Mouse (Mus musculus) adrenal gland, postnatal 10 days (tissue): ENCODE measurements at regions not wholly inside any gene's neighbourhood (a gene's known extent, or its start where the extent isn't known, plus 50 kb on each side); places are given as distances from the start of the nearest gene placed in this dataset.

ENCODE experiments used
- DNase-seq: peaks from one replicate; pipeline ENCODE4 v3.0.0; 2021; ENCODE audit warnings: mixed read lengths

DNA sequence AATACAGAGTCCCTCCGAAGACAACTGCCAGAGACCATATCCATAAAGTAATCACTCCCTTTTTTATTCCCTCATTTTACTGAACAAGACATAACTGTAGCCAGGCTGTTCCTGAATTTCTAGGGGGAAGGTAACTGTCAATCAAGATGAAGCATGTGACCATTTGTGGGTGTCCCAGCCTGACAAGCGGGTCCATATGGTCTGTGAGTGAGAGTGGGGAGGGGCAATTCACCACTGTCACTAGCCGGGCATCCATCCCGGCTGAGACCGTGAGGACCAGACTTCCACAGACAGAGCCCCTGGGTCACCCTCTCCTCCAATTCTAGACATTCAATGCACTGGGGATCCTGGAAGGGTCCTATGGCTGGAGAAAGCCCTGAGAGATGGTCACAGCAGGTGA lies 54.6 kb downstream of the Gm11733 start:
- DNase-seq = no peak

DNA sequence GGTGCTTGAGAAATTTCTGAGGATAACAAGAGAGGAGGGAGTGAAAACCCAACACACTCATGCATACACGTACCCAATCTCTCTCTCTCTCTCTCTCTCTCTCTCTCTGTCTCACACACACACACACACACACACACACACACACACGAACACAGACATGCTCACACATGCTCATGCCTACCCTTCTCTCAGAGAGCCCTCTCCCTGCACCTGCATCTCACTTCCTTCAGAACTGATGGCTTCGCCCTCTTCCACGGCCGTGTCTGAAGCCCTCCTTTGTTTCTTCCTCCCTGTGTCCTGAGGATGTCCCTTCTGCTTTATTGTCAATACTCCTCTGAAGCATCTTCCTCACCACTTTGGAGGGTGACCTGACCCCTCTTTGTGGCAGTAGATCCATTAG lies 56.4 kb downstream of the Gm11733 start:
- DNase-seq = no peak

DNA sequence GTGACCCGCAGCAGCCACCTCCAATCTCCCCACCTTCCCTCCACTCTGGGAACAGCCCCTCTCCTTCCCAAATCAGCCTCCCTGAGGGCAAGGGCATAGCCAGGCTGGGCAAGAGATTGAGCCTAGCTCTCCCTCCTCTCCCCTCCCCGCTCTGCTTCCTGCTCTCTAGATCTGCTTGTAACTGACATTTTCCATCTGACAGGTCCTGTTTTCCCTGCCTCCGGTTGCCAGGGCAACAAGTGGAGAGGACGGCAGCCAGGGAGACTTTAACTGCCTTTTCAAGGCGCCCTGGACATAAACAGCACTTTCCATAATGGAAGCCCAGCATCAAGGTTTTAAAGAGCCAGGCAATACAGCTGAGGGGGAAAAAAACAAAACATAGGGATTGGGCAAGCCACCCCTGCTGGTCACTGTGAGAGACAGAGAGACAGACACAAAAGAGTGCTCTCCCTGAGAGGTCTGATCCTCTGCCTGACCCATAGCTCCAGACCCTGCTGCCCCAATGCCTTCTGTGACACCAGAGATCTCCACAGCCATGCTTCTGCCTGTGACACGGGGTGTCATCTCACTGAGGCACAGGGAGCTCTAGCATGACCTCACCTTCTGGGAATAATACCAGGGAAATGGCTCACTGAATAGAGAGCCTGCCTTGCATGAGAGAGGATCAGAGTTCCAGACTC lies 57.2 kb downstream of the Gm11733 start:
- peak; percentile 49 for DNase-seq

DNA sequence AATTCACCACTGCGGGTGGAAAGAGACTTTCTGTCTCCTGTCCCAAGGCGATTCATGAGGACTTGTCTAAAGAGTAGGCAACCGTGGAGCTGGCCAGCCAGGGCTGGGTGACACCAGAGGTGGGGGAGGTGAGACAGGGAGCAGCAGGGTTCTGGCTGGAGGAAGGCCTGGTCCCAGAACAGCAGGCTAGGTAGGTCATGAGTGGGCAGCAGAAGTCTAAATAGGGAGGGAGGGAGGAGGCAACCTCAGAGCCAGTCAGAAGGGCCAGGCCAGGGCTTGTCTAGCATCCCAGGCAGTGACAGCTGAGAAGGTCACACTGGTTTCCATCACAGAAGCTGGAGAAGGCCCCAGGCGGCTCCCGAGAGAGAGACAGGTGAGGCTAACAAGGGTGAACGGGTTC lies 59.0 kb downstream of the Gm11733 start:
- no peak for DNase-seq

DNA sequence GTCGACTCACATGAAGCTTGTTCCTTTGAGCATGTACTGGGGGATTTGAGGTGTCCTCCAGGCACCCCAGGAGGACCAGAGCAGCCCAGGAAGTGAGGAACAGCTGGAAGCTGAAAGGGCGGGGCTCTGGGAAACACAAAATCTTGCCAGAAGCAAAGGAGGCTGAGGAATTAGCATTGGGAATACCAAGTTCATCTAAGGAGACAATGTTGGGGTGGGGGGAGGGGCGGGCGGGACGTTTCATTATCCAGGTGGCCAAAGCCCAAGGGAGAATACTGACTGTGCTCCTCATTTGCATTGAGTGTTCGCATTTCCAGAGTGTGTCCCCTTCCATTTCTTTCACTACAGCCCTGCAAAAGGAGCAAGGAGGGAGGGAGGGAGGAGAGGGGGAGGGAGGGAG lies 60.3 kb downstream of the Gm11733 start:
- DNase-seq = no peak

DNA sequence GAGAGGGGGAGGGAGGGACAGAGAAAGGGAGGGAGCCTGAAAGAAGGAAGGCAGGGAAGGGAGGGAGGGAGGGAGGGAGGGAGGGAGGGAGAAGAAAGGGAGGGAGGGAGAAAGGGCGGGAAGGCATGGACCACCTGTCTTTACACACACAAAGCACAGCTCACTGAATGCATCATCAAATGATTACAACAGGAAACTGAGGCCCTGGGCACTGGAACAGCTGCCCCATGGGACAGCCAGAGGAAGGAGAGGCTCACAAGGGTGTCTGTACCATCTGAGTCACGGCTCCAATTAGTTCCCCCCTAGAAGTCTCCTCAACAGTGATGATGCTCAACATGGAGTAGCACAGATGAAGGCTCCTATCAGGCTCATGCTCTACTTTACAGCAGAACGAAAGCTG lies 60.8 kb downstream of the Gm11733 start:
- DNase-seq = no peak

DNA sequence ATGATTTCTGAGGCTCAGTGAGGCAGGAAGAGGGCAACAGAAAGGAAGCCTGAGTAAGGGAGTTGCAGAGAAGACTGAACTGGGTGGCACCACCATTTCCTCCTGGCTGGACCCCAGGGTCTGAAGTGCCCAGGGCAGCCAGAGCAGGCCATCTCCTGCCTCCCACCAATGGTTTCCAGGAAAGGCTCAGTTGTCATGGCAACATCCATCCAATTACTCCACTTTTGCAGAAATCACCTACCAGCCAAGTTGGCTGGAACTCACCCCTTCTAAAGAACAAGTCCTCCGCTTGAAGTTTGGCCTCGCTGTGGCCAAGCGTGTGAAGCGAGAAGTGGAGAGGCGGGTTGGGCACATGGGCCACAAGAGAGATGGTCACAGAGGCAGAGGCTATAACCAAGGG lies 67.8 kb downstream of the Gm11733 start:
- DNase-seq = no peak

DNA sequence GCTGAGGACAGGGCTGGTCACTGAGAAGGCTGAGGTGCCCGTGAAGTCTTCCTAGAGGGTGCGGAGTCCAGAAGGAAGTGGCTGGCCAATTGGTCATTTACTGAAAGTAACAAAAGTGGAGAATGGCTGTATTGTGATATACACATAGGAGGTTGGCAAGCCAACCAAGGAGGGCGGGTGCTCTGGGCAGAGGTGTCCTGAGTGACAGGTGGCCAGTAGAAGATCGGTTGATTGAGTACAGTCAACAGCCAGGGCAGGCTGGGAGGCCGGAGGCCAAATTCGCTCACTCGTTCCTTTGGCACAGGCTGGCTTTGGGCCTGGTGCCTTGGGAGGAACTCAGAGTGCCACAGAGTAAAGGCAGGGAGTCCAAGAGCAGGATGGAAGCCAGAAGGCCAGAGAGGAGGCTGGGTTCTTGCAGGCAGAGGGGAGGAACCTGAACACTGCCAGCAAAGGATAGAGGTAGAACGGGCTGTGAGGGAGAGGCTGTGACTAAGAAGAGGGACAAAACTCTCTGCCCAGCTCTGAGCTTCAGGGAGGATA lies 68.3 kb downstream of the Gm11733 start:
- DNase-seq = peak; percentile 50

DNA sequence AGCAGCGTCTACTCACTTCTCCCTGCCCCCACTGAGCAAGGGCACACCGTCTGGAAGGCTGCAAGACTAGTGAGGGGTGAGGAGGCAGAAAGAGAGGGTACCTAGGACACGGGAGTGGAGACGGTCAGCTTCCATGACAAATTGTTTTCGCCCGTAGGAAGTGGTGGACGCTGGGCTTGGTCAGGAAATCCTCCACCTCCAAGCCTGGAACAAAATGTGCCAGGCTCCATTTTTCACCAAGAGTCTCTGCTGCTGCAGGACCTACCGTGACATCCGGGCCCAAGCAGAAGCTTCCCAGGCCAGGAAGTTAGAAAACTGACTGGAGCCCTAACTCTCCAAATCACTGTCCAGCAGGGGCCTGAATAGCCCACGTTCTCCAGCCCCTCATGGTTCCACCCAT lies 69.9 kb downstream of the Gm11733 start:
- no peak for DNase-seq

DNA sequence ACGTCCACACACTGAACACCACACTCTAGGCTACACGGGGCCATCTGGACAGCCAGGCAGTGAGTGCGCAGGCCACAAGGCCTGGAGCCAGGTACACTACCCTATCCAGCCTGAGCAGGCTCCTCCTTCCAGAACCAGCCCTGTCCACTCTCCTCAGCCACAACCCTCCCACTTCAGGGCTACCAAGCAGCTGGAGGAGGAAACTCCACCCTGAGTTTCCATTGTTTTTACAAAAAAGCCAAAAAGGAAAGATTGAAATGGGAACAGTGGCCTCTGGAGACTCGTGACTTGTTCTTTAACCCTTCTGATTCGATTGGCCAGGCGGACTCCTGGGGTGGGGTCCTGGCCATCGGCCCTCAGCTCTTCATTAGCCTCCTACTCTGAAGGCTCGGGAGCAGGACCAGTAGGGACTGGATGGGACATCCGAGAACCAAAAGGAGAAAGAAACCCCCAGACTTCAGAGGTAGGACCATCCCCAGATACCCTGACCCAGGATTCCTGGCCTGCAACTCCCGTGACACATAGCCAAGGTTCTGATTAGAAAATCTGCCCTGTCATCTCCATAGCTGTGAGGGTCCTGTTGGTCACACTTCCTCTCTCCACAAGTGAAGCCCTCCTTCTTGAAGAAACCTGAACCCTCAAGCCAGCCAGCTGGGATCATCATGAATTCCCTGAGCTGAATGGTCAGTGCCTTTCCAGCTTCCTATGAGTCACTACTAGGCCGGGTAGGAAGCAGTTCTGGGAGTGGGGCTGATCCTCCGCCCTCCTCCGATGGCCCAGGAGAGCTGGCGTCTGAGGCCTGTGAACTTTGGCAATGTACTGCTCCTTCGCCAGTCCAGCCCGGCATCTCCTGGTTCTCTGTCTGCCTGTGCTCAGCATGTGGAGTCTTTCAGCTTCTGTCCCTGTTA lies 73.6 kb downstream of the Gm11733 start:
- peak; percentile 45 for DNase-seq

DNA sequence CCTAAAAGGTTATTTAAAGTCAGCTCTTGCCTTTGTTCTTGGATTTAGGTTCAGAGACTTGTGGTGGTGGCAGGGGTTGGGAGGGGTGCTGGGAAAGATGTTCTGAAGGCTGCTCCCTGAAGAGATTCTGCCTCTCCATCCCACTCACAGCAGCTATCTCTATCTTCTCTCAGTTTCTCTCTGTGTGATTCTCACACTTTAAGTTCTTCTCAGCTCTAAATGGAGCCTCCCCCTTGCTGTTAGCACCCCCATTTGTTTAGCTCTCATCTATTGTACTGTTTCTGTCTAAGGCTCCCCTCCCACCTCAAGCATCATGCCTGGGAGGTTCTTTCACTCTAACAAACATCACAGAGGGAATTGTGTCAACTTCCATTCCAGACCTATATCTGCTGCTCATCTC lies 75.7 kb downstream of the Gm11733 start:
- DNase-seq = no peak

DNA sequence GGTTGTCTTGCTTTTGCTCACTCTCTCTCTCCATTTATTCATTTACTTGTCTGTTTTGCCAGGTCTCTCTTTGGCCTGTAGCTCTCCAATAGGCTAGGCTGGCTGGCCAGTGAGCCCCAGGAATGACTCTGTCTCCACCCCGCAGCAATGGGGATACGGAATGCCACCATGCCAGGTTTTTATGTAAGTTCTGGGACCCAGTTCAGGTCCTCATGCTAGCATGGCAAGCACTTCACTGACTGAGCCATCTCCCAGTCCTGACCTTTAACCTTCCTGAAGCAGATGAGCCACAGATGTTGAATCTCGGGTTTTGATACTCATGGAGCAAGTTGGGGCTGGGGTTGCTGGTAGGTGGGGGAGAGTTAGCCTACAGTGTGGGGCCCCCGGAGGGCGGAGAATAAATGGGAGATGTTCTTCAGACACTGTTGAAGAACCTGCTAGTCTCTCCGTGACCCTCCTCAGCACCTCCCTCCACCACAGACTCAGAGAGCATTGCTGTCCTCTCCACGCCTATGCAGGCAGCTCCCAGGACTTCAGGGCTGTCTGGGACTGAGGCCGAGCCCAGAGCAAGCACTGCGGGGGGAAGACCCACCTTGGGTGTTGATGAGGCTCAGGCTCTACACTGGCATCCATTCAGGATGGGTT lies 83.9 kb downstream of the Gm11733 start:
- no peak for DNase-seq

DNA sequence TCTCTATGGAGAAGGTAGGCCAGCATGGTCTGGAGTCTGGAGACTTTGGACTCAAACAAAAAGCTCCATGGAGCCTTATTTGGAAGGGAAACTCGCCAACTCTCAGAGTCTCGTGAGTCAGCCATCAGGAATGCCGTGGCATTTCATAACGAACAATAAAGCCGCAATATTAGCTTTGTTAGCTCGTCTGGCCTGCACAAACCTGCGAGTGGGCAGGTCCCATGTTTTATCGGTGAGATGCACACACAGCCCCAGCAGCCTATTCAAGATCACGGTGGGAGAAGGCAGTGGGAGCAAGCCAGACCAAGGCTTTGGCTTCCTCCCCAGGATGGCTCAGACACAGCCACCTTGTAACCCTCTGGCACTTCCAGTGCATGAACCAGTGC lies 84.4 kb downstream of the Gm11733 start:
- DNase-seq = peak; percentile 50

DNA sequence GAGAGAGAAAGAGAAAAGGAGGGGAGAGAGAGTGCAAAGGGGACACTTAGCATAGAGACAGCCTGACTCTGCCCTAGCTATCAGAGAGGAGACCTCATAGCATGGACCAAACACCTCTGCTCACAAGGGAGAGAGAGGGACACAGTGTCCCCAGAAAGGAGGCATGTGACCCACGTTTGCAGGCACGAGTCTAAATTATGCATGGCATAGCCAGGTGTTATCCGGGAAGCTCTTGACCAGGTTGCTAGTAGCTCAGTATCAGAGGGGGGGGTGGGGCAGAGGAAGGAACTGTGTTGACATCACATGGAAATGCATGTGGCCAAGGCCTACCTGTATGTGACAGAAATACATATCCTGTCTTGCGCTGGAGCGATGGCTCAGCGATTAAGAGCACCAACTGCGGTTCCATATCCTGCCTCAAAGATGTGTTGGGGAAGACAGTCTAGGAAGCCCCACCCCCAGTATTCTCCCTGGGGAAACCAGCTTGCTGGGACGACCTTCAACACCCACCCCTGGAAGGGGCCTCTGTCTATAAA lies 84.5 kb upstream of the Tnrc6c start:
- no peak for DNase-seq

DNA sequence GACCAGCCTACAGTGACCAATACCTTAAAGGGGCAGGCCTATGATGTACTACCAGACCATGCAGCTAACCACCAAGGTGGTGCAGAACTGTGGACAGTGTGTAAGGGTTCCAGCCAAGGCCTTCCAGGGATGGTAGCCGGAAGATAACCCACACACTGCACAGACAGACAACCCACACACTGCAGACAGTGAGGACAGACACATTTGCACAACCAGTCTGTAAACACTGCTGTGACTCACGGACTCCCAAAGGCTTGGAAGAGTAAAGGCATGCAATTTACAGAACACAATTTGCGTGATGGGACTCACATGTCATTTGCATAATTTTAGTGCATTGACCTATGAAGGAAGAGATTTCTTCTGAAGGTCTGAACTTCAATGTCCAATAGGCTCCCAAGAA lies 82.2 kb upstream of the Tnrc6c start:
- no peak for DNase-seq

DNA sequence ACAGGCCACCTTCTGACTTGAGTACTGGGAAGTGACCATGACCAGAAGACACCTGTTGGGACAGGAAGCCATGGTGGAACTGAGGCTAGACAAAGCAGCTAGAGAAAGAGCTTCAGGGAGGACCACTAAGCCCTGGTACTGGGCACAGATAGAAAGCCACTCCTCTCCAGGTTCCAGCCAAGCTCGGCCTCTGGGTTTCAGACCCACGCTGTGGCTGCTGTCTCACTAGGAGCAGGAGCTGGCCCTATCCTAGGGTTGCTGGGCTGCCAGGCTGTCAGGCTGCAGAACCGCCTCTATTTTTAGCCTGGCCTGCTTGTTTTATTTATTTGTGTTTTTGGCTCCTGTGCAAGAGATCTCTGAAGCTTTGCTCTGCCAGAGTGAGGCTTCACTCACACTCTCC lies 79.4 kb upstream of the Tnrc6c start:
- peak; percentile 53 for DNase-seq

DNA sequence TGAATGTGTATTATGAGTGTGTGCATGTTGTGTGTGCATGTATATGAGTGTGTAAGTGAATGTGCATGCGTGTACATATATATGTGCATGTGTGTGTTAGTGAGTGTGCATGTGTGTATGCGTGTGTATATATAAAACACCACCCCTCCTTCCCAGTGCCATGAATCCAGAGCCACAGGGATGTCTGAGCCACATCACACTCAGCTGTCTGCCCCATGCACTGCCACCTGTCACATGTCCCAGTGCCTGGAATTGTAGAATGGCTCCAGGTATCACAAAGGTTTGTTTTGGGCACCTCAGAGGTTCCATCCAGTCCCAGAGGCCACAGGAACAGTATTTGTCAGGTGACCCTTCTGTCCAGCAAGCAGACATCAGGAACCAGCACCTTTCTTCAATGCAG lies 75.0 kb upstream of the Tnrc6c start:
- no peak for DNase-seq

DNA sequence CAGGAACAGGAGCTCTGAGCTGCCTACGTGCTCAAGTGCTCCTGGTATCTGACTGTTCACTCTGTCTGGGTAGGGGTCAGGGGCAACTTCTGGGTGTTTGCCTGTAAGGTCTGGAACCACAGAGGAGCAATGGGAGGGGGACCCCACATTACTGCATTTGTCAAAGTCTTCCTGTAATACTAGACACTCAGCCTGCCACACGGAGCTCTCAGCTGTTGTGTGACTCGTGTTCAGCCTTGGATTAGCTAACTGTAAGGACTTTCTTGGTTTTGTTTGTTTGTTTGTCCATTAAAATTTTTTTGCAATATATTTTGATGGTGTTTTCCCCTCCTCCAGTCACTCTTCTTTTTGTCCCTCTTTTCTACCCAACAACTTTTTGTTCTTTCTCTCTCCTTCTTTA lies 74.4 kb upstream of the Tnrc6c start:
- DNase-seq = no peak

DNA sequence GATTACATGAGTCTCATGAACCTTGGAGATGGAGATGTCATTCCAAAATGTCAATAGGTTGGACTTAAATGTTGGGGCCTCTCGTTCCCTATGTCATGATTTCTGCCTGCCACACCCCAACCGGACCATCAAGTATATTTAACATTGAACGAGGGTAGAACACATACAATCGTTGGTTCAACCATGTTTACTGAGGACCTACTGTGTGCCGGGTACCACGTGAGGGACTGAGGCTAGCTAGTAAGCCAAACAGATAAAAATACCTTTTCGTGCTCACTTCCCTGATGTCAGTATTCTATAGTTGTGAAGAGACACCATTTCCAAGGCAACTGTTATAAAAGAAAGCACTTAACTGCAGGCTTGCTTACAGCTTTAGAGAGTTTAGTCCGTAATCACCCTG lies 70.6 kb upstream of the Tnrc6c start:
- no peak for DNase-seq

DNA sequence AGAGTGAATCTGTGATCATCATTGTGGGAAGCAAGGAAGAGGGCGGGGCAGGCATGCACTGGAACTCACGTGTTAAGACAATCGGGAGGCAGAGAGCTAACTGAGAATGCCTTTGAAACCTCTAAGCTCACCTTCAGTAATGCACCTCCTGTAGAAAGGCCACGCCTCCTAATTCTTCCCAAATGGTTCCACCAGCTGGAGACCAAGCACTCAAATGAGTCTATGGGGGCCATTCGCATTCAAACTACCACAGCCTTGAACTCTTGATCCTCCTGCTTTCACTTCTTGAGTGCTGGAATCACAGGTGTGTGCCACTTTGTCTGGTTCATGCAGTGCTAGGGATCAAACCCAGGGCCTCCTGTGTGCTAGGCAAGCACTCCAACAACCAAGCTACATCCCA lies 68.5 kb upstream of the Tnrc6c start:
- no peak for DNase-seq

DNA sequence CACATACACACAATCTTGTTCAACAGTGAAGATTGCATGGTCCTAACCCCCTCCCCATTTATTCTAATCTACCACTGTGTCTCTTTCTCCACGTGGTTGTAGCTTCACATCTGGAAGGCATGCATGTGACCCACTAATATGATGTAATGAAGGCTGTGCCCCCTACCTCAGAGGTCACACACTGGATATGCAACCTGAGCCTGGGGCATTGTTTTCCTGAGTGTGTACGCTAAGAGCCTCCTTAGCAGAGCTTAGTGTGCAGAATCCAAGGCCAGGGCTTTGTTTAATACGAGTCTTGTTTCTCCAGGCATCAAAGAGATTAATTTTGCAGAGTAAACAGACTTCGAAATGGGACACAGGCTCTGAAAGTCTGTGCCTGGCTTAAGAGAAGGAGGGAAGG lies 68.0 kb upstream of the Tnrc6c start:
- DNase-seq = no peak

DNA sequence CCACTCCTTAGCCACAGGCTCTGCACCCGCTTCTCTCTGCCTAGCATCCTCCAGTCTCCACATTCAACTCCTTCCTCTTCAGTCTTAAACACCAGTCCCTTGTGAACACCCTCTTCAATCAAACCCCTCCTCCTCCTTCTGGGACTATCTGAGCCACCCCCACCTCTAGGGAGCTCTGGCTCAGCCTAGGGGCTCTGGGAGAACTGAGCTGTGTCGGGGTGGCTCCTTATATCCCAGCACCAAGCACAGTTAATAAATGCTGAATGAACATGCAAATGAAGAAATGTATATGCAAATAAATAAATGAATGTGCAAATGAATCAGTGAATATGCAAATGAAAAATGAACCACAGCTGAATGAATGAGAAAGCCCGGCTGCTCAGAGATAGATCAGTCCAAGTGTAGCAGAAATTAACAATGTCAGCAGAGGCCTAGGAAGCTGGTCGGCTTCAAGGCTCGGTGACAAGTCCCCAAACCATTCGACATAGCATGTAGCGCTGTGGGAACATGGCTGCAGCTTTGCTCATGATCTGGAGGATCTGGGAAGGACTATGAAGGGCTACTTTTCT lies 67.1 kb upstream of the Tnrc6c start:
- no peak for DNase-seq

DNA sequence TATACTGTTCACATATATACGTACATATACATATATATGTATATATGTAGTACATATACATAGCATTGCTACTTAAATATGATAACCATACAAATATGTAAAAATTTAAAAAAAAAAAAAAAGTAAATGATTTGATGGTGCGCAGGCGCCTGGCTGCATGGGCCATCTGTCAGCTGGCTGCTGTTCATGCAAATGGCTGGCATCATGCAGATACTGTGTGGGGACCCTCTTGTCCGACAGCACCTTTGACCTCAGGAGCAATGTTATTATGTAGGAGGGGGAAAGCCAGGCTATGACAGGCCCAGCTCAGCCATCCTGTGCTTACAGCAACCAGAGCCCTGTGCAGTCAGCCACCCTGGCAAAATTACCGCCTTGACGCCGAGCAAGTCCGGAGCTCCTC lies 65.1 kb upstream of the Tnrc6c start:
- no peak for DNase-seq
